Mouse (Mus musculus): ENCODE measurements at regions not wholly inside any gene's neighbourhood (a gene's known extent, or its start where the extent isn't known, plus 50 kb on each side); places are given as distances from the start of the nearest gene placed in this dataset.
A peak's percentile ranks its signal among the peaks of the same experiment; 100 is the strongest.
"Not testable (repeated sequence)": the region's sequence is repeated elsewhere in the genome, so short reads cannot be mapped to it uniquely, and the experiment has no call there.

DNA sequence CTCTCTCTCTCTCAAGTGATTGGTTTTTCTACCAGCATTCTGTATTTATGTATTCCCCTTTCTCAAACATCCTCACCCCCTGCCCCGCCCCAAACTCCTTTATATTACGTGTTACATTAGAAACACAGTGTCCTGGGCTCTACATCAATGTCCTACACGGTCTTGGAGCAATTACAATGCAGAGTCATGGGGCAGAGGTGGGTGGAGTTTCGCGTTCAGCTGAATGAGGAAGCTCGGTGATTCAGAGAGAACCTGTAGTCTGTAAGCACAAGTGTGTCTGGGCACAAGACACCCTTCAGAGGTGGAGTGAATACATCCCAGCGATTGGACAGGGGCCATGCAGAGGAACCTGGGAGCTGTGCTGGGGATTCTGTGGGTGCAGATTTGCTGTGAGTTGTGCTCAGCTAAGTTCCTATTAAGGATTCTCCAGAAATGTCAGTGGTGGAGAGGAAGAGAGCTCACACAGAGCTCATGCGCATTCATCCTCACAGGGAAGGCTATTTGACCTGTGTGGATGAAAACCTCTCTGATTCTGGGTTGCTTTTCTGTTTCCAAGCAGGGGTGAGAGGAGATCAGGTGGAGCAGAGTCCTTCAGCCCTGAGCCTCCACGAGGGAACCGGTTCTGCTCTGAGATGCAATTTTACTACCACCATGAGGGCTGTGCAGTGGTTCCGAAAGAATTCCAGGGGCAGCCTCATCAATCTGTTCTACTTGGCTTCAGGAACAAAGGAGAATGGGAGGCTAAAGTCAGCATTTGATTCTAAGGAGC, 806.4 kb upstream of the Olfr1507 start:
- DNase-seq, result not testable (repeated sequence)

DNA sequence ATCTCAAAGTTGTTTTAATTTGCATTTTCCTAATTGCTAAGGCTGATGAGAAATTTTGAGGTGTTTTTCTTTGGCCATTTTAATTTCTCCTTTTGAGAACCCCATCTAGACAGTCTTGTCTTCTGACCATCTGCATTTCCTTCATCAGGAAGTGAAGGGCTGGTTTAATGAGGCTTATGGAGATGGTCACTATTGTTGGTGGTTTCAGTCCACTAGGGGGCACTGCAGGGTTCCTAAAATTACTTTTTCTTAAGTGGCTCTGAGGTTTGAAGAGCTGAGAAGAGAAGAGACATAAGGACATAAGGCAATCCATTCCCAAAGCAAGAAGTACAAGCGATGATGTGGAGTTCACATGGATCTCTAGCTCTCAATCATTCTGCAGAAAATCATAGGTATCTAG, 805.6 kb upstream of the Olfr1507 start:
- DNase-seq, result not testable (repeated sequence)

DNA sequence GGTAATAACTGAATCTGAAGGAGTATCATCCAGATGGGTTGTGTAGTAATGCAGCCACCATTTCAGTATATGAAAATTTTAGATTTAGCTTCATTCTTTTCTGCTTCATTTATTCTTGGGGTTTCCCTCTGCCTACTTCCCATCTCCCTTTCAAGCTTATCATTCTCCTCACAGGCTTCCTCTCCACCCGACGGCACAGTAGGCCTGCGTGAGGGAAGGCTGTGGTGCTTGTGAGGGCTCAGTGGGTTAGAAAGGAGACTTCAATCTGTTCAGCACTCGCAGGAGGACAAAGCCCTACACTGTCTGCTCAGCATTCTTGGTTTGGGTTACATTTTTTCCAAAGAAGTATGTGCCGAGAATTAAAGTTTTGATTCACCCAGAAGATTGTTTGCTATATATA, 804.2 kb upstream of the Olfr1507 start:
- DNase-seq, result not testable (repeated sequence)

DNA sequence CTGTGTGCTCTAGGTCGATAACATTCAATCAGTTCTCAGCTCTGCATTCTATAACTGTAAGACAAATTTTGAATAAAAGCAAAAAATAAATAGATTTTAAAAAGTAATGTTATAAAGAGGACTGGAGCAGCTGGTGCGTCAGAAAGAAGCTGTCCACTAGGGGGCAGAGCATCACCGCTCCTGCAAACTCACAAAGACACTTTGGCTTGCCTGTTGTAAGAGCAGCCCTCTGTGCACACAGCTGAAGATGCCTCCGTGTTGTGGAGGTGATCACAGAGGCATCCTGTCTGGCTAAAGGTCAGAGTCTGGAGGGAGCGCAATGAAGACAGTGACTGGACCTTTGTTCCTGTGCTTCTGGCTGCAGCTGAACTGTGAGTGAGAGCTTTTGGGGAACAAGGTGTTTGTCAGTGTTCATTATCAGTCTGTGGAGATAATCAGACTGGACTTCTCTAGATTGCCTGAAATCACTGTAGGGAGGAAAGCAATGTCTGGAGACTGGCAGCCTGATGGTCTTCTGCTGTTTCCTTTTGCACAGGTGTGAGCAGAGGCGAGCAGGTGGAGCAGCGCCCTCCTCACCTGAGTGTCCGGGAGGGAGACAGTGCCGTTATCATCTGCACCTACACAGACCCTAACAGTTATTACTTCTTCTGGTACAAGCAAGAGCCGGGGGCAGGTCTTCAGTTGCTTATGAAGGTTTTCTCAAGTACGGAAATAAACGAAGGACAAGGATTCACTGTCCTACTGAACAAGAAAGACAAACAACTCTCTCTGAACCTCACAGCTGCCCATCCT, 788.0 kb upstream of the Olfr1507 start:
- DNase-seq, result not testable (repeated sequence)

DNA sequence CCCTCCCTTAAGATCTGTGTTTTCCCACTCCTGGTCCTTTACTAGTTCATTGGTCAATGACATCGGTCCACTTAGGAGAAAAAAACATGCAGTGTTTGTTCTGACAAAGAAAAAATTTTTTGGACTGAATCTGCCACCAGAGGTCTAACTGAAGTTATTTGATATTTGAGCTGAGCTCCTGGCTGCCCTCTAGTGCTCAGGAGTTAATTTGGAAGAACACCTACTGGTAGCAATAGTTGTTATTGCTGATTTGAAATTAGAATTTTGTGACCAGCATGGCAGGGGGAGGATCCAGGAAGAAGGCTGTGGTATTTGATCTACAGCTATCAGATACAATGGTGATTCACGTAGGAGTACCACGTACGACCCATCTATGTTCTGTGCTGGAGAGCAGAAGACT, 777.7 kb upstream of the Olfr1507 start:
- DNase-seq, result not testable (repeated sequence)

DNA sequence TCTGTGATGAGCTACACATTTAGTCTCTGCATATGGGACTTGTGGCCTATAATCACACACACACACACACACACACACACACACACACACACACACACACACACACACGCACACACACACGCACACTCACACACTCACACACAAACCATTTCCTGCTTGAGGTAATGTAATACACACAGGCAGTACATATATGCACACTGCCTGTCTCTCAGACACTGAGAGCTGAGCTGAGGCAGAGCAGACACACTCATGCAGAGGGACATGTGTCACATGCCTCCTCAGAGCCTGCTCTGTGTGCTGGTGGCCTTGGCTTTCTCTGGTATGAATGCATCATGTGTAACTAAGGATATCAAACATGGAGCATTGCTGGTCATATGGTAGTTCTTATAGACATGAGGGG, 772.1 kb upstream of the Olfr1507 start:
- DNase-seq, result not testable (repeated sequence)

DNA sequence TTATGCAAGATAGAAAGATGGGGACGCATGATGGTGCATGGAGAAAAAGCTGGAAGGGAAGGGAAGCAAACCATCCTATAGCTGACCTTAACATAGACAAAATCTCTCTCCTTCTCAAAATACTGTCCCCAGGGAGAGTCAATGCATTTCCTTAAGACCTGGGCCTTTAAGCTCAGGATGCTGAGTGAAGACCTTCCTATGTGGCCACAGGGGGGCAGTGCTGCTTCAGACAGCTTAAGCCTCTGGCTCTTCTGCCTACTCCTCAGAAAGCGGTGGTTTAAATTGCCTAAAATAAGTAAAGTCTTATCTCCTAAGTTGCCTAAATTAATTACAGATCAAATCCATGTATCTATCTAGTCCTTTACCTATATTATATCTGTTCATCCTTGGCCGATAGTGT, 760.4 kb upstream of the Olfr1507 start:
- not testable (repeated sequence) for DNase-seq

DNA sequence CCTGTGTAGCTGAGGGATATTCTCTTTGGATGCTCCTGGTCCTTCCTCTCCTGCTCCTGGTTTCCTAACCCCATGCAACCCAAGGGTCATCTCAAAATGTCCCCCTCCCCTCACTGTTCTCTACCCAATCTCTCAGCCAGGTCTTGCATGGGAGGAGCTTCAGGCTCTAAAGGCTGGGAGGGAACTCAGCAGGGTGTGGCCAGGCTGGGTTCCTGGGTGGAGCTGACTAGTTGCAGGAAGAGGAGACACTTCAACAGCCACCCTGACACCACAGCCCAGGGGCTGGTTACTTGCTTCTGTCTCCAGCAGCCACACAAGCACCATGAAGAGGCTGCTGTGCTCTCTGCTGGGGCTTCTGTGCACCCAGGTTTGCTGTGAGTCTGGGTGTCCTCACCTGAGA, 757.9 kb upstream of the Olfr1507 start:
- not testable (repeated sequence) for DNase-seq

DNA sequence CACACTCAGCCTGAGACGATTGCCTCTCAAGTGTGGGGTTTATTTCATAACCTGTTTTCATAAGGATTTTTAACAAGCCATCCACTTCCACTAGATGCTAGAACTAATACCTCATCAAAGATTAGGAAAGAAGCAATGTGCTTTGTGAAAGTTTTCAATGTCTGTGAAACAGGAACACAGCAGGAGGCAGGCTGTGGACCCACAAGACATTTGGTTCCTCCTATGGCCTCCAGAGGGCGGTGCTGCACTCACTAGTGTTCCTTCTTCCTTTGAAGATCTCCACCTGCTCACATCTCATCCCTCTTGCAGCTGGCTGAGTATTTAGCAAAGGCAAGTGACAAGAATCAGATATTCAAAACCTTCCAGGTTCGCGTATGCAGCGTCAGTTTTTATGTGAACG, 735.6 kb upstream of the Olfr1507 start:
- DNase-seq, result not testable (repeated sequence)

DNA sequence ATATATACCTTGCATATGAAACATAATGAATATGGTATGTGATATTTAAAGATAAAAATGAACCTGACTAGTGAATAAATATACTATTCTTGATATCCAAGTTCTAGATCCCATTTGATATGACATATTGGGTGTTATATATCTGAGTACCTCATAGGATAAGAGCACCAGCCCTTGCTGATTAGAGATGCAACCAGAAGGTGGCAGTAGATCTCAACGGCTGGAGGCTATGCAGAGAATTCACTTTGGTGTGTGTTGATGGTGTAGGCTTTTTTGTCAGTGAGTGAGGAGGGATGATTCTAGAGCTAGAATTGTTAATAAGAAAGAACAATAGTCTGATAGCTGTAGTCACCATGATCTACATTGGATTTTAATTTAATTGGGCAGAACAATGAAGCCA, 729.2 kb upstream of the Olfr1507 start:
- DNase-seq, result not testable (repeated sequence)

DNA sequence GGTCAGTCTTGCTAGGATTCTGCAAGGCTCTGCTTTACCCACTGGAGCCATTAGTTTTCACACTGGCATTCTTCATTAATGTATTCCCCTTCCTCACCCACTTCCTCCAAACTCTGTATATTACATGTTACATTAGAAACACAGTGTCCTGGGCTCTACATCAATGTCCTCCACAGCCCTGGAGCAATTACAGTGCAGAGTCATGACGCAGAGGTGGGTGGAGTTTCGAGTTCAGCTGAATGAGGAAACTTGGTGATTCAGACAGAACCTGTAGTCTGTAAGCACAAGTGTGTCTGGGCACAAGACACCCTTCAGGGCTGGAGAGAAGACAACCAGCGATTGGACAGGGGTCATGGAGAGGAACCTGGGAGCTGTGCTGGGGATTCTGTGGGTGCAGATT, 715.0 kb upstream of the Olfr1507 start:
- not testable (repeated sequence) for DNase-seq

DNA sequence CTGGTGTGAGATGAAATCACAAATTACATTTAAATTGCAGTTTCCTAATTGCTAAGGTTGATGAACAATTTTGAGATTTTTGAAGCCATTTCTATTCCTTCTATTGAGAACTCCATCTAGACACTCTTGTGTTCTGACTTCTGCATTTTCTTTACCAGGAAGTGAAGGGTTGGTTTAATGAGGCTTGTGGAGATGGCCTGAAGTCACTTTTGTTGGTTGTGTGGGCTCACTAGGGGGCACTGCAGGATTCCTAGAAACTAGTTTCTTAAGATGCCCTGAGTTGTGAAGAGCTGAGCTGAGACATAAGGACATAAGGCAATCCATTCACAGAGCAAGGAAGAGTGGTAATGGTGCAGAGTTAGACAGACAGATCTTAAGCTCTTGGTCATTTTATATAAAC, 713.7 kb upstream of the Olfr1507 start:
- DNase-seq, result not testable (repeated sequence)

DNA sequence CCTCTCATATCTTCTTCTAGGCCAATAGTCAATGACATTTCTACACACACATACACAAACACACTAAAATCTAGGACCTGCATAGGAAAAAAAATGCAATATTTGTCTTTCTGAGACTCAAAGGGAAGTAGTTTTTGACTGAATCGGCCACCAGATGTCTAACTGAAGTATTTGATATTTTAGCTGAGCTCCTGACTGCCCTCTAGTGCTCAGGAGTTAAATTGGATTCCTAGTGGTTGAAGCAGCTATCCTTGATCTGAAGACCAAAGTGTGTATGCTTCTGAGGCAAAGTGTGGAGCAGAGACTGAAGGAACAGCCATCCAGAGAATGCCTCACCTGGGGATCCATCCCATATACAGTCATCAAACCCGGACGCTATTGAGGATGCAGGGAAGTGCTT, 695.4 kb upstream of the Olfr1507 start:
- DNase-seq, result not testable (repeated sequence)

DNA sequence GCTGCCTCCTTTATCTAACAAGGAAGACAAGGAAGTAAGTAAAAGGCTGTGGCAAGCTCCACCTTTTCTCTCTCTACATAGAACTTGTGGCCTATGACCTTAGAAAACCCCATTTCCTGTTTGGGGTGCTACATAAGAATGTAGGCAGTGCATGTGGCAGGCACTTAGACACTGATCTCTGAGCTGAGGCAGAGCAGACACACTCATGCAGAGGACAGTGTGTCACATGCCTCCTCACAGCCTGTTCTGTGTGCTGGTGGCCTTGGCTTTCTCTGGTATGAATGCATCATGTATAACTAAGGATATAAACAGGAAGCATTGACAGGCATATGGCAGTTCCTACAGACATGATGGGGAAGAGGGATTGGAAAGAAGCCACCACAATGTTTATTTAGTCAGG, 678.5 kb upstream of the Olfr1507 start:
- DNase-seq, result not testable (repeated sequence)

DNA sequence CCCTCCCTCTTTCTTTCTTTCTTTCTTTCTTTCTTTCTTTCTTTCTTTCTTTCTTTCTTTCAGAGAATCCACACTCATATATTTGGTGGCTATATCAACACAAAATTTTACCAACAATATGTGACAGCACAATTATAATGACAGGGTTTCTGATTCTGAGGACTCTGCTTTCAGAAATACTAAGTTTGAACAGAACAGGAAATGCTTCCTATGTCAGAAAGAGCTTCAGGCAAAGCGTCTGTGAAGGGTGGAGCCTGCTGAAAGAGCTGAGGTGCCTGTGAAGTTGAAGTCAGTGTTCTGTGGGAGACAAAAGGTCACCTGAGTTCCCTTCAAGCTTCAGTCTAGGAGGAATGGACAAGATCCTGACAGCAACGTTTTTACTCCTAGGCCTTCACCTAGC, 670.8 kb upstream of the Olfr1507 start:
- DNase-seq, result not testable (repeated sequence)

DNA sequence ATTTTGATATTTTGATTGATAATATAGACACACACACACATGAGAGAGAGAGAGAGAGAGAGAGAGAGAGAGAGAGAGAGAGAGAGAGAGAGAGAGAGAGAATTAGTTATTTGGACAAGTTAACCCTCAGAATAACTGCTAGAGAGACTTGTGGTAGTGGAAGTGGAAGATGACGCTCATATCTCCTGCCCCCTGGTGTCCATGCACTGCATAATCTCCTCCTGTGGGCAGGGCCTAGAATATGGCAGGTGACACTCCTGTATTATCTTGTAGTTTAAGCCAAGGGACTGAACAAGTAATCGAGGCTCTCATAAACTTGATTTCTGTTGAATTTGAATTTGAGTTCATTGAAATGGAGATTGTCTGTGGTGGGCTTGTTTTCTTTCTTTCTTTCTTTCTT, 663.5 kb upstream of the Olfr1507 start:
- DNase-seq, result not testable (repeated sequence)

DNA sequence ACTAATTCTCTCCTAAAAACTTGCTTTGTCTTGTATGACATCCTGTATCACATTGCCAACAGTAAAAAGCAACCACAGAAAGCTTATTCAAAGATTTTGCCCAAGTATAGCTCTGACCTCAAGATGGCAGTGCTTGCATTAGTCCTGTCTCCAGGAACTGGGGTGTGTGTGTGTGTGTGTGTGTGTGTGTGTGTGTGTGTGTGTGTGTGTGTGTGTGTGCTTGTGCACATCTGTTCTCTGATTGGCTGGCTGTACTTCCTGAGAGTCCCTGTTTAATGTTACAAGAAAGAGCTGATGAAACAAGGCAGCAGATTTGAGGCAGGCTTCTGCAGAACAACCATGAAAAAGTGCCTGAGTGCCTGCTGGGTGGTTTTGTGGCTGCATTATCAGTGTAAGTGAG, 639.2 kb upstream of the Olfr1507 start:
- not testable (repeated sequence) for DNase-seq

DNA sequence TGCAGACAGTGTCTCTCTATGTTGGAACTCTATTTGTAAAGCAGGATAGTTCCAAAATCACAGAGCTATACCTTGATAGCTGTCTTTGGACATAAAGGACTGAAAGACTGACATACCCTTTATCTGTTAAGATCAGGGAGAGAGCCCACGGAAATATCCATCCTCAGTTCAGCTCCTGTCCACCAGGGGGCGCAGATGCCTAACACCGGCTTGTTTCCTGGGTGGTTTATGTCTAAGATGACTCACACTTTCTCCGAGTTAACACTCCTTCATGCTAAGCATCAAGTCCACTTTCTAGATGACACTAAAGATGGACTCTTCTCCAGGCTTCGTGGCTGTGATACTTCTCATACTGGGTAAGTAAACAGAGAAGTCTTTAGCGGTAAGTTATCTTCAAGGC, 636.8 kb upstream of the Olfr1507 start:
- peak; percentile 7 for DNase-seq

DNA sequence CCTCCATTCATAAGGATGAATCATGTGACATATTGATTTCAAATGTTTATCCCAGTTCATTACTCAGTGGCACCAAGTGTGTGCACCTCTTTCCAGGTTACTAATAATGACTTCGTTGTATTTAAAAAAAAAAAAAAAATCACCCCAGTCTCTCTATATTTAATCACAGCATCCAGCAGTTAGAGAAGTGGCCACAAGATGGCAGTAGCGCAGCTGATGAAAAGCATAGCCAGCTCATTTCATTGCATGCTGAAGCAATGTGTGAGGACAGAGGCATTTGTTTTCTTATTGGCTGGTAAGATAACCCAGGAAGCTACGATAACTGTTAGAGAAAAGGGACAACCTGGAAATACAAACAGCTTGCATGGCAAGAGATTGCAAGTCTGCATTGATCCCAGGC, 626.2 kb upstream of the Olfr1507 start:
- DNase-seq, result peak; percentile 14

DNA sequence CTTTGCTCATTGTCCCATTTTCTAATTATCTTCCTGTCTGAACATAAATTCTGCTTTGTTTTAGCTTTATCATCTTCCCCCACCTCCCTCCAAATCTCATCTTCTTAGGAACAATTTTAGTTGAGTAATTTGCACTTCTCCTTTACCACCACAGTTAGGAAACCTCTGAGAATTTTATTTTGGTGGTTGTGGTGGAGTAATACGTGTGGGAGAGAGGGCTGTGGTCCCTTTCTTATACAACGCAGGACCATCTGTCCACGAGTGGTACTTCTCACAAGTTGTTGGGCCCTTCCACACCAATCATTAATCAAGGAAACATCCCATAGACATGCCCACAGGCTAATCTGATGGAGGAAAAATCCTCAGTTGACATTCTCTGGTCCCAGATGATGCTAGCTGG, 614.2 kb upstream of the Olfr1507 start:
- DNase-seq, result not testable (repeated sequence)

DNA sequence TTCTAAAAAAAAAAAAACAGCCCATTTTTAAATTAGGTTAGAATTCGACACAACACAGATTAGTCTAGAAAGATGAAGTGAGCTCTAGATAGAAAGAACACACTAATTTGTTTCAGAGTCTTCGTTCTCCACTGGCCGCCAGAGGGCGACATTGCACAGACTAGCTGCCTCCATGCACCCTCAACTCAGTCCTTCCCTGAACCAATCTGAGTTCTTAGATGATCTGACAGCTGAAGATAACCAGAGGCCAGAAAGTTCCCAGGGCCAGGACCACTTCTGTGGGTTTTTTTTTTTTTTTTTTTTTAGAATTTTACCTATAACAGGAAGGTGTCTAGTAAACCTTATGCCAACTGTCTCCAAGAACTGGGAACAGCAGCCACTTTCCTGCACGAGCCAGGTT, 605.8 kb upstream of the Olfr1507 start:
- DNase-seq, result not testable (repeated sequence)

DNA sequence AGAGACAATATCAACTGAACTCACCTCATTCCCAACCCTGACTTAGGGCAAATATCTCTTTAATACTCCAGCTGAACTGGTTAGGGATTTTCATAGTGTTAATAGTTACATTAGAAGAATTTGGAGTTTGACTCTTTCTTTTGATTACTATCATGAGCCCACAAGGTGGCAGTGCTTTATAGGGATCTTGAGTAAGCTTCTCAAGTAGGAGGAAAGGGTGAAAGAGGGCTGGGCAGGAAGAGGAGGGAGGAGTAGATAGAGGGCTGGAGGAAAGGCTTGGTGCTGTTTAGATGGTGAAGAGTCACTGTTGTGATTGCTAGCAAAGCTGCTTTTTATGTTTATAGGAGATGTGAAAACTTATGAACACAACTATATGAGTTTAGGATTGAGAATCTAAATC, 595.4 kb upstream of the Olfr1507 start:
- DNase-seq, result not testable (repeated sequence)

DNA sequence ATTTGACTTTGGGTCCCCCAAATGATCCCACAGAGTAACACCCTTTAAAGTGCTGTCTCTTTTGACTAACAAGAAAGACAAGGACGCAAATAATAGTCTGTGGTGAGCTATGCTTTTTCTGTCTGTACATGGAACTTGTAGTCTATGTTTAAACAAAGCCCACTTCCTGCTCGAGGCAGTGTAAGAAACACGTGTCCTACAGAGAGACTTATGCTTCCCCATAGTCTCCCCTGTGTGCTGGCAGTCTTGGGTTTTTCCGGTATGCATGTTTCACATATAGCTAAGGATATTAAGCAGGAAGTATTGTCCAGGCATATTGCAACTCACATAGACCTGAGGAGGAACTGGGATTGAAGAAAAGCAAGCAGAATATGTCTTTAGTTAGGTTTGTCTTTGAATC, 586.3 kb upstream of the Olfr1507 start:
- not testable (repeated sequence) for DNase-seq

Measured in gastrocnemius, postnatal 10 days (tissue).